Mouse (Mus musculus): Measurements from ENCODE around the gene Erlec1. TPM values are rescaled to one million over a fixed set of nuclear protein-coding genes. Genes with fewer than 3 reads are reported as not detected.

Erlec1 gene
- polyA plus RNA-seq (2015; fragmentation: Illumina TruSeq; extraction: RNeasy Lipid Tissue Mini Kit (QIAGEN cat#74804); ENCODE audit: low read depth, low replicate concordance), result 60.0 TPM

DNA sequence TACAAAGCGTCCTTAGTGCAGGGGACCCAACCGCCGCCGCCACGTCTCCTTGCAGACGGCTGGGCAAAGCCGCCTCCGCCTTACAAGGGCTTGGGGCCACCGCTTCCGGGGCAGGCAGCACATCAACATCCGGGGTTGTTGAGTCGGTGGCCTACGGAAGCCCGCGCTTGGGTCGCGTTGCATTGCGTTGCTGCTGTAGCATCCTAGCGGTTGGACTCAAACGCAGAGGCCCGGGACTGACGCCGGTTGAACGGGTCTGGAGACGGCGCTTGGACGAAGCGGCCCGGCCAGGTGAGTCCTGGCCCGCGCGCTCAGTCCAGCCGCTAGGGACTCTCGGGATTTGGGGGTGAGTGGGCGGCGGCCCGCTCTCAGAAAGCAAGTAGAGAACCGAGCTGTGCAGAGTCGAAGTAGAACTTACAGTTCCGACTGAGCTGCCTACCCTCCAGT, at the start of gene Erlec1:
Gene Erlec1, minus strand, starts transcription at position 57 of the 447 bp plus-strand sequence.

GRCm38 (mm10) chr11:30985877-30986624, 31.9 kb upstream of the Erlec1 start, which contains the start of gene Chac2:
TSS of gene Chac2 (minus strand) at chr11:30986350.

GRCm38 (mm10) chr11:30885171-30885871, 68.8 kb downstream of the Erlec1 start, which contains the start of the genes Gpr75 and Asb3:
TSS of gene Gpr75 (plus strand) at chr11:30885358.
TSS of gene Asb3 (plus strand) at chr11:30885416.

Other genes starting within 250 kb of the Erlec1 start
- gene Psme4, start 182.6 kb downstream of the Erlec1 start, polyA plus RNA-seq (2015; fragmentation: Illumina TruSeq; extraction: RNeasy Lipid Tissue Mini Kit (QIAGEN cat#74804); ENCODE audit: low read depth, low replicate concordance), result 24.2 TPM
- 9.0 TPM for gene Gpr75, start 69.0 kb downstream of the Erlec1 start, polyA plus RNA-seq (2015; fragmentation: Illumina TruSeq; extraction: RNeasy Lipid Tissue Mini Kit (QIAGEN cat#74804); ENCODE audit: low read depth, low replicate concordance)
- 14.8 TPM for gene Asb3, start 68.9 kb downstream of the Erlec1 start, polyA plus RNA-seq (2015; fragmentation: Illumina TruSeq; extraction: RNeasy Lipid Tissue Mini Kit (QIAGEN cat#74804); ENCODE audit: low read depth, low replicate concordance)
- gene Chac2, start 32.0 kb upstream of the Erlec1 start, polyA plus RNA-seq (2015; fragmentation: Illumina TruSeq; extraction: RNeasy Lipid Tissue Mini Kit (QIAGEN cat#74804); ENCODE audit: low read depth, low replicate concordance), result 28.9 TPM
- gene Gm17332, start 228.1 kb upstream of the Erlec1 start, polyA plus RNA-seq (2015; fragmentation: Illumina TruSeq; extraction: RNeasy Lipid Tissue Mini Kit (QIAGEN cat#74804); ENCODE audit: low read depth, low replicate concordance), result not detected